Mouse (Mus musculus) forelimb bud, embryonic 11.5 days (tissue): Measurements from ENCODE around the gene Fdx1.

ENCODE experiments used
- DNase-seq: peaks from one replicate; pipeline ENCODE4 v3.0.0-alpha.2; 2012; ENCODE audit warnings: low read depth, low spot score

Gene Fdx1

GRCm38 (mm10) chr9:51908255-51908654 is 55.1 kb downstream of the Fdx1 start:
- DNase-seq: no peak

DNA sequence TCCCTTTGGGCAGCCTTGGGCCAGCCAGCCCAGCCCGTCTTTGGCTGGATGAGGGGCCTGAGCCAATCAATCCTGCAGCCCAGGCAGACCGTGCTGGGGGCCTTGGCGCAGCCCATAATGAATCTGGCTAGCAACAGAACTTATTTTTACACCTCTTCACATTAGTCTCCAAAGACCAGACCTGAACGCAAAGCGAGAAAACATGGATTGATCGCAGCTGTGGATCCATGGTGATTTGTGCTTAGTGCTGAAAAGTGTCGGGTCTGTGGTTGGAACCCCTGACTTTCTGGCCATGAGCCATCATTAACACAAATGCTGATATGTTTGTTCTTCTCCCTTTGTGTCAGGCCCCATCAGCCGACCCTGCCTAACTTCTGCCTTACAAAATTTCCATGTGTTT is 56.4 kb downstream of the Fdx1 start:
- no peak for DNase-seq
